Mouse (Mus musculus) inflammation-experienced regulatory T-cells (primary cell): ENCODE measurements around the gene Aplp1. TPM values are rescaled to one million over a fixed set of nuclear protein-coding genes. Genes with fewer than 3 reads are reported as not detected.

Source experiments
- polyA plus RNA-seq, 2 experiments: library from polyadenylated mRNA; unstranded; fragments of 100-300 nt; shearing (Covaris generic); gene quantifications; one replicate each; pipeline ENCODE4 v1.2.1; 2017

Aplp1 gene
- 10 to 100 TPM; 25.4 to 35.3 TPM for polyA plus RNA-seq

DNA sequence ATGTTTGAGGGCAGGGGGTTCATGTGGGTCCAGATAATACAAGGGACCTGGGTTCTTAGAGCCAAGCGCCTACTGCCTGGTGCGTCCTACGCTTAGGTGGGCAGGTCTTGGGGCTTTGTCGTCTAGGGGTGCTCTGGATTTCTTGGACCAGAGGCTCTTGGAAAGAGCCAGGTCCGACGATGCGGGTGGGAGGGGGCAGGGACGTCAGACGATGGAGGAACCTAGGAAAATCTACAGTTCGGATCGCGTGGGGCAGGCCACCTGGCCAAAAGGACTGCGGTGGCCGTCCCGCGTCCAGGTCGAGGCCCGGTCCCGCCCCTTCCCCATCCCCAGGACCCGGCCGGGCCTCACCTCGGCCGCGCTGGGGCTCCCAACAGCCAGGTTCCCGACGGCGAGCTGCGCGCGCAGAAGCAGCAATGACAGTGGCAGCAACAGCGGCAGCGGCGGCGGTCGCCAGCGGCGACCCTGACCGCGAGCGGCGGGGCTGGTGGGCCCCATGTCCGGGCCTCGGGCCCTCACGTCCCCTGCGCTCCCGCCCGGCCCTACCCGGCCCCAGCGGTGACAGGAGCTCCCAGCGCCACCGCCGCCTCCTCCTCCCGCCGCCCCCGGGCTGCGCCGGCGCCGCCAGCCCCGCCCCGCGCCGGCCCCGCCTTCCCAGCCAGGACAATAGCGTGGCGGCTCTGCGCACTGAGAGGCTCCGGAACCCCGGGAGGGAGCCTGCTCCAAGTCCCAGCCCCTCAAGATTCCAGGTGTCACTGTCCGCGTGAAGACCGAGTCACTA lies at the start of gene Aplp1:
Aplp1 (minus strand) TSS at position 565 of the 781 bp plus-strand sequence.

DNA sequence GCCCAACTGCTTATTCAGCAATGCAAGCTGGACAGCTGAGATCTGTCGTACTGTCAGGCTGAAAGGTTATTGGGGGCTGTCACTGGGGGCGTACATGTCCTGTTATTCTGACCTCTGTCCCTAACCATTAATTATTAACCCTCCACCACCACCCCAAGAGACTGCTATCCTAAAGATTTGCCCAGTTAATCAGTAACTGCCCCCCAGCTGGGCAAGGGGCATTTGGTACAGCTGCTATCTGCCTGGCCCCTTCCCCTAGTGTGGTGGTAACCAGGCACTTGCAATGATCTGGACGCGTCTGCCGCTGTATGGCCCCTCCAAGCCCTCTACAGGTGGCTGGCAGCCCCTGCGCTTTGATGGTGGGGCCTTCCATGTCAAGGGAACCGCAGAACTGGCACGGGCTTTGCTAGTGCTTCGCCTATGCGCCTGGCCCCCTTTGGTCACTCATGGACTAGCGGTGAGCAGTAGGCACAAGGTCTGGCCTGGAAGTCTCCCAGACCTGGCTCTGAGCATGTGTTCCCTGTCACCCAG lies 48.1 kb upstream of the Aplp1 start, which contains the start of gene Prodh2:
Prodh2 (plus strand) TSS at position 222 of the 531 bp plus-strand sequence.

DNA sequence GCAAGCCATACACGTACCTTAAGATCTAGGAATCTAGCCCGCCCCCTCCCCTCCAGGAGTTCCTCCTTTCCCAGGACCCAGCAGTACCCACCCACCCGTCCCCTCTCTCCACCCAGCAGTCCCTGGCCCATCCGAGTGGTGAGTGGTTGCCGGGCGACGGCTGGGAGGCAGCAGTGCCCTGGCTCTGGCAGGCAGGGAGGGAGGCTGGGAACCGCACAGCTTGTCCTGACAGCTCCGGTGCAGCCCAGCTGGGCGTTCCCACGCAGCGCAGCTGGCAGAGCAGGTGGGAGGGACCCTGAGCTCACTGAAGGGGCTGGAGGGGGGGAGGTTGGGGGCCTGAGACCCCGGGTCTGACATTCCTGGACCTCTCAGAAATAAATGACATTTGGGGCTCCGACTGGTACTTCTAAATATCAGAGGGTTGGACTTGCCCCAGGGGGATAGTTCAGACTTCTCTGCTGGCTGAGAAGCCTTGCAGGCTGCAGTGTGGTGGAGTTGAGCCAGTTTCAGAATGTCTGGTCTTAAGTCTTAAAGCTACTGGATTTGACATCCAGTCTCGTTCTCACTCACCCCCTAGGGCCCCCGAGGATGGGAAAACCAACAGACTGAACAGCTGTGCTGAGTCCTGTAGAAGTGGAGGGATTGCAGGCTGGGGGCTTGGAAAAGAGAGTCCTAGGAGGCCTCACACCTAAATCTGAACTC lies 12.4 kb upstream of the Aplp1 start, which contains the start of the genes Kirrel2 and Nphs1:
Kirrel2 (minus strand) TSS at position 62 of the 702 bp plus-strand sequence.
Nphs1 (plus strand) TSS at position 687 of the 702 bp plus-strand sequence.

DNA sequence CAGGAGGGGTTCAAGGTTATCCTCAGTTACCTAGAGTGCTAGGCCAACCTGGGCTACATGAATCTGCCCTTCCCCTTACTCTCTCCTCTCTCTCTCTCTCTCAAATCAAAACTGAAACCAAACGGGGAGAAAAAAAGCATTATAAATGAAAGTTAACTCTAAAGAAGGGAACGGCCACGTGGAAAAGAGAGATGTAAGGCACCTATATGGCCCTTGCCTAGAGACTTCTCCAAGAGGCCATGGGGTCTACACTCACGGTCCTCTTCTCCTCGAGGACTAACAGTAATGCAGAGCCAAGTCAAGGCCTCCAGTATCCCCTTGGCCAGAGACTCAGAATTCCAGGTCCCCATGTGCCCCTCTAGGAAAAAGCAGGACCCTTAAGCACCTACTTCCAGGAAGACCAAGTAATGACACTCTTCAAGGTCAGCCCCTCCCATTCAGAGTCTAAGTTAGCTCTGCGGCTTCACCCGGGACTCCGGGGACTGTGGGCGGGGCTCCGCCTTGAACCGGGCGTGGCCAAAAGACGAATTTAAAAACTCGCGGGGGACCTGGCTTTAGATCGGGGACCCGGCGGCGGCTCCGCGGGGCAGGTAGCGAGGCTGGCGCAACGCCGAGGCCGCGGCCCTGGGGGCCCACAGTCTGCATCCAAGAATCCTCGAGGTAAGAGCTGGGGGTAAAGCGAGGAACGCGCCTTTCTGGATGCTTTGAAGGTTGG lies 24.0 kb downstream of the Aplp1 start, which contains the start of gene Nfkbid:
Nfkbid (plus strand) TSS at position 558 of the 715 bp plus-strand sequence.

DNA sequence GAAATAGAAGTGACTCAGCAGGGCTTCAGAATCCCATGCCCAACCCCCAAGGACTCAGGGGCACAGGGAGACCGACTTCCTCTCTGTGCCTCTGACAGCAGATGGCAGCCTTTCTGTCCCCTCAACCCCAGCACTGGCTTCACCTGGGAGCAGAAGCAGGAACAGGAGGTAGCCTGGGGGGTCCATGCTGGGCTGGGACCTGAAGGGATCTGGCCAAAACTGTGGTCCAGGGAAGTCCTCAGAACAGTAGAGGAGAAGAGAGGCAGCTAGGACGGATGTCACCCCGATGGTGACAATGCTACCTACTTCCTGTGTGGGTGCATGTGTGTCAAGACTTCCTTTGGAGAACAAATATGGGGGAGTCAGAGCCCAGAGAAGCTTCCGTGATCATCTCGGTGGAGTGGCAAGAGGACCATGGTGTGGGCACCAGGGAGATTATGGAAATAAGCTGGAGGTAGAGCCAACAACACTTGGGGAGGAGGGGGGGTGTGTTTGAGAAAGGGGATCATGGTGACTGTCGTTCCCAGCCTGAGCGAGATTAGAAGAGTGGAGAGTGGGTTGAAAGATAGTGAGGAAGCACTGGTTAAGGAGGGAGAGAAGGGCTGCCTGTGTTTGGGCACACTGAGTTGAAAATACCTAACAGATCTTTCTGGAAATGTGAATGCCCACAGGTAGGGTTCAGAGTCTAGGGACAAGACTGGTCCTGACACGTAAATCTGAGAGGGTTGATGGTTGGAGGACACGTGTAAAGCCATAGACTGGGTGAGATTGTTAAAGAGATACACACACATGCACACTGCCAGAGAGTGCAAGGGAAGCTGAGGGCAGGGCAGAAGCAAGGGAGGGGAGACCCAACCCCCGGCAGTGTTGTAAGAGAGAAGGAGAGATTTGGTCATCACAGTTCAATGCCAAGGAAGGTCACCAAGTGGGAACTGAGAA lies 25.5 kb downstream of the Aplp1 start, which contains the start of gene Hcst:
Hcst (minus strand) TSS at position 294 of the 939 bp plus-strand sequence.

DNA sequence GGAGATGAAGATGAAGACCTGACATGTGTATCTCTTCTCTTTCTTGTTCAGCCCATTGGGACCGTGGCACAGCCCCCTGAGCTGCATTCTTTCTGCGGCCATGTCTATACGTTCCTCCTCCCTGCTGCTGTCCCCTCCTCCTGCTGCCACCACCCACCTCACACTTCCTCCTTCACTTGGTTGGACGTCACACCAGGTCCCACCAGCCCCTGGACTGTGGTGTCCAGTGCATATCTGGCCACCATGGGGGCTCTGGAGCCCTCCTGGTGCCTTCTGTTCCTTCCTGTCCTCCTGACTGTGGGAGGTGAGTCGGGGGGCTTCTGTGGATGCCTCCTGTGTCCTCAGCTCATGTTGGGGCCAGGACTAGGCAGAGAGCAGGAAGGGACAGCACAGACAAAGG lies 31.7 kb downstream of the Aplp1 start, which contains the start of gene Tyrobp:
Tyrobp (plus strand) TSS at position 165 of the 400 bp plus-strand sequence.

Other genes starting within 250 kb of the Aplp1 start
- gene Capns1, start 246.7 kb downstream of the Aplp1 start, polyA plus RNA-seq = 10 to 100 TPM; 81.2 to 88.6 TPM
- gene Polr2i, start 213.6 kb downstream of the Aplp1 start, polyA plus RNA-seq = 10 to 100 TPM; 52.7 to 55.1 TPM
- gene Tbcb, start 213.3 kb downstream of the Aplp1 start, polyA plus RNA-seq = 100 to 1,000 TPM; 106 to 120 TPM
- not detected for gene Ovol3, start 209.8 kb downstream of the Aplp1 start, polyA plus RNA-seq
- 1 to 10 TPM in 1 of 2 experiments, under 1 TPM in 1; 0.31 to 1.4 TPM for gene Thap8, start 165.4 kb downstream of the Aplp1 start, polyA plus RNA-seq
- gene Wdr62, start 165.1 kb downstream of the Aplp1 start, polyA plus RNA-seq = 10 to 100 TPM in 1 of 2 experiments, 1 to 10 TPM in 1; 4.1 to 20.0 TPM
- gene Clip3, start 153.8 kb downstream of the Aplp1 start, polyA plus RNA-seq = 1 to 10 TPM; 4.0 to 9.0 TPM
- 100 to 1,000 TPM; 152 to 164 TPM for gene Alkbh6, start 136.8 kb downstream of the Aplp1 start, polyA plus RNA-seq
- gene Syne4, start 130.7 kb downstream of the Aplp1 start, polyA plus RNA-seq = 10 to 100 TPM; 13.3 to 21.9 TPM
- not detected for gene E130208F15Rik, start 123.8 kb downstream of the Aplp1 start, polyA plus RNA-seq
- gene Sdhaf1, start 121.6 kb downstream of the Aplp1 start, polyA plus RNA-seq = 10 to 100 TPM; 36.0 to 57.6 TPM
- not detected for gene Lrfn3, start 82.8 kb downstream of the Aplp1 start, polyA plus RNA-seq
- gene Tyrobp, start 31.8 kb downstream of the Aplp1 start, polyA plus RNA-seq = 10 to 100 TPM in 1 of 2 experiments, 1 to 10 TPM in 1; 2.4 to 16.6 TPM
- gene Hcst, start 25.7 kb downstream of the Aplp1 start, polyA plus RNA-seq = 100 to 1,000 TPM; 388 to 519 TPM
- 100 to 1,000 TPM in 1 of 2 experiments, 10 to 100 TPM in 1; 93.7 to 126 TPM for gene Nfkbid, start 23.8 kb downstream of the Aplp1 start, polyA plus RNA-seq
- gene Kirrel2, start 12.2 kb upstream of the Aplp1 start, polyA plus RNA-seq = not detected
- not detected for gene Nphs1, start 12.8 kb upstream of the Aplp1 start, polyA plus RNA-seq
- gene Prodh2, start 48.1 kb upstream of the Aplp1 start, polyA plus RNA-seq = under 1 TPM in 1 of 2 experiments, not detected in 1; 0.95 TPM
- gene Arhgap33, start 89.5 kb upstream of the Aplp1 start, polyA plus RNA-seq = 1 to 10 TPM in 1 of 2 experiments, under 1 TPM in 1; 0.82 to 1.1 TPM
- 1 to 10 TPM; 3.4 to 7.8 TPM for gene Hspb6, start 106.6 kb upstream of the Aplp1 start, polyA plus RNA-seq
- 1 to 10 TPM; 6.0 to 9.2 TPM for gene Proser3, start 106.8 kb upstream of the Aplp1 start, polyA plus RNA-seq
- gene Lin37, start 114.3 kb upstream of the Aplp1 start, polyA plus RNA-seq = 10 to 100 TPM; 80.6 to 85.0 TPM
- 10 to 100 TPM; 39.3 to 39.7 TPM for gene U2af1l4, start 117.8 kb upstream of the Aplp1 start, polyA plus RNA-seq
- gene Gm49396, start 117.8 kb upstream of the Aplp1 start, polyA plus RNA-seq = 10 to 100 TPM; 76.1 to 100.0 TPM
- gene Psenen, start 118.1 kb upstream of the Aplp1 start, polyA plus RNA-seq = 100 to 1,000 TPM; 211 to 228 TPM
- 100 to 1,000 TPM in 1 of 2 experiments, 10 to 100 TPM in 1; 76.2 to 250 TPM for gene Igflr1, start 119.9 kb upstream of the Aplp1 start, polyA plus RNA-seq
- 10 to 100 TPM; 10.6 to 16.5 TPM for gene Kmt2b, start 143.2 kb upstream of the Aplp1 start, polyA plus RNA-seq
- 10 to 100 TPM in 1 of 2 experiments, 1 to 10 TPM in 1; 5.3 to 20.8 TPM for gene Zbtb32, start 153.4 kb upstream of the Aplp1 start, polyA plus RNA-seq
- 1 to 10 TPM in 1 of 2 experiments, not detected in 1; 1.6 TPM for gene Upk1a, start 167.3 kb upstream of the Aplp1 start, polyA plus RNA-seq
- gene Cox6b1, start 180.6 kb upstream of the Aplp1 start, polyA plus RNA-seq = 100 to 1,000 TPM; 588 to 621 TPM
- gene Etv2, start 190.3 kb upstream of the Aplp1 start, polyA plus RNA-seq = not detected
- 100 to 1,000 TPM; 177 to 208 TPM for gene Rbm42, start 204.8 kb upstream of the Aplp1 start, polyA plus RNA-seq
- 10 to 100 TPM; 34.8 to 50.8 TPM for gene Haus5, start 219.5 kb upstream of the Aplp1 start, polyA plus RNA-seq
- 1 to 10 TPM in 1 of 2 experiments, not detected in 1; 3.0 TPM for gene Pmis2, start 226.1 kb upstream of the Aplp1 start, polyA plus RNA-seq